Mouse (Mus musculus) liver, adult (tissue): ENCODE measurements around the gene Ankrd33b.

Source experiments
- GATA4 ChIP-seq: IDR thresholded peaks from 2 replicates; pipeline ENCODE4 v1.6.1; 2014; ENCODE audit warnings: mild to moderate bottlenecking, low read length; ENCODE audit not compliant: insufficient replicate concordance

Gene Ankrd33b

GRCm38 (mm10) chr15:31392705-31393104 lies 25.2 kb upstream of the Ankrd33b start:
- no peak for TF ChIP-seq GATA4

DNA sequence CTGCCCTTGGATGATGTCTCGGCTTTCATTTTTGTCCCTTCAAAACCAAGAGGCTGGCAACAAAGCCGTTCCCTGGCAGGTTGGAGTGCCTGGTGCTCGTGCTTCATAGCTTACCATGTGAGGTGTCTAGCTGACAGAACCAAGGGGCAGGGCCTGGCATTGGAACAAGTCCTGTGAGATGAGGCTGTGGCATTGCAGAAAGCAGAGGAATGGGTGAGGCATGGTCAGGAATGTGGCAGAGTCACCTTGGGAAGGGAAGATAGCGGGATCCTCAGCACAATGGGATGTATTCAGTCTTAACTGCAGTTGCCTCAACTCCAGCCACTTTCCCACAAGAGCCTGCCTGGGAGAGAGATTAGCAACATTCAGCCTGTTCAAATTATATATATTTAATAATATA lies 24.6 kb upstream of the Ankrd33b start:
- no peak for TF ChIP-seq GATA4

GRCm38 (mm10) chr15:31381936-31382468 lies 14.5 kb upstream of the Ankrd33b start:
- no peak for TF ChIP-seq GATA4

DNA sequence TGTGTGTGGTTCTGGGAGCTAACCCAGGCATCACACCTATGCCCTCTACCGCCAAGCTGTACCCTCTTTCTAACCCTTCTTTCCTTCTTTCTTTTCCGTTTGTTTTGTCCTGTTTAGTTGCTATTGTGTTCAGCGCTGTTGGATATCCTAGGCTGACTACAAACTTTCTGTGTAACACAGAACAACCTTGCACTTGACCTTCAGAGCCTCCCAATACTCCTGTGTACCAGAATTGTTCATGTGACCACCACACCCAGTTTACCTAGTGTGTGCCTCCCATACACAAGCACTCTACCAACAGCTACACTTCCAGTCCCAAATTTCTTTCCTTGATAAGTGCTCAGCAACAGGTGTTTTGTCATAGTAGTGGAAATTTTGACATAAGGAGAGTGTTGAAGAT lies 11.9 kb upstream of the Ankrd33b start:
- no peak for TF ChIP-seq GATA4

GRCm38 (mm10) chr15:31375212-31375611 lies 7.7 kb upstream of the Ankrd33b start:
- TF ChIP-seq GATA4, result no peak

DNA sequence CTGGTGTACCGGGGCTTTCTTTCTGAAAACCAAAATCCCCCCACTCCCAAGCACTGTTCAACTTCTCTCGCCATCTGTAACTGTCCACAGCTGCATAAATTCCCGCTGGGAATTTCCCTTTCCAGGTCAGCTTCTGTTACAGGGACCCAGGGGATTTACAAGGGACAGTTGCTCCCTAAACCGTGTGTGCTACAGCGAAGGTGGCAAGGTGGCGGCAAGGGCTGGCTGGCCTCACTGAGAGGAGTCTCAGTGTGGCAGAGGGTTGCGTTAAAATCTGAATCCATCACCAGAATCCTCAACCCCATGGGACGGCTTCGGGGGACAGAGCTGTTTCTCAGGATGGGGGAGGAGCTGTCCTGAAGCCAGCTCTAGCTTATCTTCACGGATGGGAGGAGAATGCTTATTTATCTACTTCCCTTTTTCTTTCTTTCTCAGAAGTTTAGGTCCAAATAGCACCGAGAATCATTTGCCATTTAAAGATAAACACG lies 1.6 kb upstream of the Ankrd33b start:
- TF ChIP-seq GATA4, result no peak

- no peak for TF ChIP-seq GATA4
These were observed 1.0 kb upstream of the Ankrd33b start for GRCm38 (mm10) chr15:31368556-31368955.

- no peak for TF ChIP-seq GATA4
These were observed 688 bp downstream of the Ankrd33b start for GRCm38 (mm10) chr15:31366596-31367480.

- no peak; the same call in 1 of the 2 replicates for TF ChIP-seq GATA4
These were observed 1.6 kb downstream of the Ankrd33b start for GRCm38 (mm10) chr15:31365720-31366591.

DNA sequence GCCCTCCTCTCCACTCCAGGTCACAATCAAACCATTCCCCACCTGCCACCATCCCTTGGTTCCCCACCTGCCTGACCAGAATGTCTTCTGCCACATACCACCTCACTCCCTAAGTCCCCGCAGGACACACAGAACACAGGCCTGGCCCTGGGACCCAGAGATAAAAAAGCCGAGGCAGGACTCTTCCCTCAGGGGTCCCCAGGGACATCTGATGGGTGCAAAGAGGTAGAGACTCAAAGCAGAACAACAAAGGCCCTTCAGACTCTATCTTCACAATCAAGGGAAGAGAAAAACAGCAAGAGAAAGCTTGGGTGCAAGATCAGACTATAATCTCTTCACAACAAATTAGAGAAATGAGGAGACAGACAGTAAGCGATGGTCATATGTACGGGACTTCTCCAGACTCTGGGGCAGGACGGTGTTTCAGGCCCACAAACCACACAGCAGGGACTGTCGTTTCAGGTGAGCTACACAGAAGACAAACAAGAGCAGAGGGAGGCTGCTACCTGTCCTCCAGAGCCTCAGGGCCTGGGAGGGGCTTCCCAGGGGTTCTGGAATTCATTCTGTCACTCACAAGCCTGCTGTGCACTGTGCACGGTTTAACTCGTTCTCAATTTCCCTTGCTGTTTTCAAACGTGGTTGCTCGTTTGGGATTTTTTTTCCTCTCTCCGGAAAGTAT lies 2.3 kb downstream of the Ankrd33b start:
- no peak for TF ChIP-seq GATA4

- TF ChIP-seq GATA4, result no peak
These were observed 3.1 kb downstream of the Ankrd33b start for GRCm38 (mm10) chr15:31364396-31364795.

GRCm38 (mm10) chr15:31363981-31364361 lies 3.6 kb downstream of the Ankrd33b start:
- no peak for TF ChIP-seq GATA4

- no peak for TF ChIP-seq GATA4
These were observed 4.1 kb downstream of the Ankrd33b start for GRCm38 (mm10) chr15:31363241-31363980.

GRCm38 (mm10) chr15:31361259-31361853 lies 6.2 kb downstream of the Ankrd33b start:
- no peak for TF ChIP-seq GATA4

GRCm38 (mm10) chr15:31360593-31360992 lies 6.9 kb downstream of the Ankrd33b start:
- TF ChIP-seq GATA4, result no peak
